Mouse (Mus musculus) lung, adult 2 months (tissue): ENCODE measurements around the gene Gemin7.

Source experiments
- CTCF ChIP-seq: fragments of 200-500 bp; IDR thresholded peaks from 2 replicates; pipeline ENCODE4 v1.5.1; 2011; ENCODE audit warnings: mild to moderate bottlenecking, low read length, control low read depth; ENCODE audit not compliant: insufficient read depth
- POLR2A ChIP-seq: fragments of 200-500 bp; IDR thresholded peaks from 2 replicates; pipeline ENCODE4 v1.6.1; 2011; ENCODE audit warnings: low read depth, mild to moderate bottlenecking, control low read depth, low read length, borderline replicate concordance; ENCODE audit errors: extremely low read depth

DNA sequence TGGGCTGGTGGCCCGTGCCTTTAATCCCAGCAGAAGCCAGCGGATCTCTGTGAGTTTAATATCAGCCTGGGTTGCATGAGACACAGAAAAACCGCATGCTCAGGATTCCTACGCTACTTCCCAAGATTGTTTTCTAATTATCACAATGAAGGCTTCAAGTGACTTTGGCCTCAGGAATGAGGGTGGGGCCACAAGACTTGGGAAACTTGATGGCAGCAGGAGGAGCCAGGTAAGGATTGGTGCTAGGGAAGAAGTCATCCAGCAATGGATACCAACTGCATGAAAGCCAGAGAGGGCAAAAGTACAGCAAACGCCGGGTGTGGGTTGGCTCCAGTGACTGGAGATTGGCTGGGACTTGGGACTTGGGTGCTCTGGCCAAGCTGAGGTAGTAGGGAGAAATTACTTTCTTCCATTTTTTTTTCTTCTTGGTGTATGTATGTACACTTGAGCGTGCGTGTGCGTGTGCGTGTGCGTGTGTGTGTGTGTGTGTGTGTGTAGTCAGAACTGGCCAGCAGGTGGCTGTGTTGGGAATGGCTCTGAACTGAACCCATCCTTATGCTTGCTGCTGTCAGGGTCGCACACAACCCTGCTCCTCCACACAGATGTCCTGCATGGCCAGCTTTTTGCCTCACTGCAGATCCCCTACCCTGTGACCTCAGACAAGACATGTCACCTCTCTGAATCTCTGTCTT lies 32.4 kb upstream of the Gemin7 start:
- TF ChIP-seq POLR2A, result no peak
- TF ChIP-seq CTCF, result no peak
